Mouse (Mus musculus) olfactory bulb, adult 2 months (tissue): ENCODE data around the gene Chchd6.

Source experiments
- CTCF ChIP-seq: fragments of 200-500 bp; IDR thresholded peaks from 2 replicates; pipeline ENCODE4 v1.5.1; 2012; ENCODE audit warnings: low read depth, mild to moderate bottlenecking, low read length, moderate library complexity; ENCODE audit not compliant: insufficient read depth
- POLR2A ChIP-seq: fragments of 200-500 bp; IDR thresholded peaks from 2 replicates; pipeline ENCODE4 v1.6.1; 2012; ENCODE audit warnings: mild to moderate bottlenecking, low read depth, low read length, moderate library complexity; ENCODE audit not compliant: insufficient read depth

DNA sequence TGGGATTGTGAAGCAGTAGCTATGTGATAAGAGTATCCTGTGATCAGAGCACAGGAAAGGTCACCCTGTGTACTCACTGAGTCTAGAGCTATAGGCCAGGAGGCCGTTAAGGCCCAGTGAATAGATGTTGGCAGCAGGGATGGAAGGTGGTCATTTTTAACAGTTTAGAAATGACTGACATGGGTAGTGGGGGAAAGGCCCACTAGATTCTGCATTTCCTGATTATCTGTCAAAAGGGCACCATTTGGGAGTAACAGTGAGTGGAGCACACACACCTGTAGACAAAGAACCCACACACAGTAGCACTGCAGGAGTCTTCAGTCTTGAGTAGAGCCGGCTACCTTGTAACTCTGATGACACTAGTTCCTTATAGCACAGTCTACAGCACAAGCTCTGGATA, 141.0 kb downstream of the Chchd6 start:
- no peak for TF ChIP-seq POLR2A
- TF ChIP-seq CTCF, result no peak
